Mouse (Mus musculus): ENCODE measurements around the gene Lmntd2. TPM values are rescaled to one million over a fixed set of nuclear protein-coding genes. Genes with fewer than 3 reads are reported as not detected.
"Not testable (repeated sequence)": the region's sequence is repeated elsewhere in the genome, so short reads cannot be mapped to it uniquely, and the experiment has no call there.

The Lmntd2 gene
- not detected for total RNA-seq (2021)
- long read RNA-seq = 0 reads

DNA sequence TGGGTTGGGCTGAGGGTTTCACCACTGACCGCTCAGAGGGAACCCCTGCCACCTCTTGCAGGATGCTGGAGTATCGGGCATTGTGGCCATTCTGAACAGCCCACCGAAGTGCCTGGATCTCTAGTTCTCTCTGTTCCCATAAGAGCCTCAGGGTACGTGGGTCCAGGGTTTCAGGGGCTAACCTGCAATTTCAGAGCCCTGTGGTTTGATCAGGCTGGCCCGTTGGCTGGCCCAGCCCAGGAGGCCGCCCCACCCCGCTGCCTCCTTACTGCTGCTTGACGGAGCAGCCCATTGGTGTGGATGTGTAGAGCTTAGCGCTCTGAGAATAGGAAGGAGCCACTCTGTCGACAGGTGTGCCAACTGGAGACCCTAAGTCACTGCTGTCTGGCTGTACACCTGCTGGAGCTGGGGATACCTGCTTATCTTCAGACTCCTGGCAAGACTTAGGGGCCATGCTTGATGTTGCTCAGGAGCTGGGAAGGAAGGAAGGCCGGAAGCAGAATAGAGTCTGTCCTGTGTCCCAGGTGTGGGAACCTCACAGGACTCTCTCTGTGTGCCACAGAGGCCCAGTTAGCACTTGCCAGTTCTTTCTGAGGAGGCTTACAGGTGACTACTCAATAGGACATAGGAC is at the start of gene Lmntd2:
Gene Lmntd2, minus strand, starts transcription at position 476 of the 631 bp plus-strand sequence.
- no peak for DNase-seq (ENCODE audit: low spot score in 2 of 2)

DNA sequence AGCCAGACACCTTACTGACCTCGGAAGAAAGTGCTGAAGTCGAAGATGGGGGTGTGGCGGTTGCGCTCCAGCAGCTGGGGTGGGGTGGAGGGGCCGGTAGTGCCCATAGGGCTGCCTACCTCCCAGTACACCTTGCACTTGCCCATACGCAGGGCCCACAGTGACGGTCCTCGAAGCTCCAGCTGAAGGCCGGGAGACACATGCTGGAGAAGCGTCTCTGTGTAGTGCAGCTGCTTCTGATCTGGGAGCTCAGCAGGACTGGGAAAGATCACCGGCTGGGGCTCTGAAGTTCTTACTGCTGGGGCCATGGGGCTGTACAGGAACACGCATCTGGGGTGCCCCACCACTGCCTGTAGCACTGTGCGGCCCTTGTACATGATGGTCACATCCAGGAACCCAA is 49.8 kb upstream of the Lmntd2 start:
- no peak for DNase-seq (ENCODE audit: low spot score in 2 of 2)

DNA sequence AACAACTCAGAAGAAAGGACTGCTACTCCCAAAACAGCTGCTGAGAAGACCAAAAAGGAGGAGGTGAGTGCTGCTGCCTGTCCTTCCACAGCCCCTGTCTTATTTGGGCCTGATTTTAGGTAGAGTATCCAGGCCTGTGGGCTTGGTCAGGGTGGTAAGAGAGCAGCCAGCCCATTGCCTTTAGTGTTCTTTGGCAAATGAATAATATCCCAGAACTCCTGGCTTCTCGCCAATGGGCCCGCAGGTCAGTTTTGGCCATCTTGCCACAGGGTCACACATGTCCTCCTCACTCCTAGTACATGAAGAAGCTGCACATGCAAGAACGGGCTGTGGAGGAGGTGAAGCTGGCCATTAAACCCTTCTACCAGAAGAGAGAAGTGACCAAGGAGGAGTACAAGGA is 47.6 kb upstream of the Lmntd2 start:
- no peak for DNase-seq (ENCODE audit: low spot score in 2 of 2)

DNA sequence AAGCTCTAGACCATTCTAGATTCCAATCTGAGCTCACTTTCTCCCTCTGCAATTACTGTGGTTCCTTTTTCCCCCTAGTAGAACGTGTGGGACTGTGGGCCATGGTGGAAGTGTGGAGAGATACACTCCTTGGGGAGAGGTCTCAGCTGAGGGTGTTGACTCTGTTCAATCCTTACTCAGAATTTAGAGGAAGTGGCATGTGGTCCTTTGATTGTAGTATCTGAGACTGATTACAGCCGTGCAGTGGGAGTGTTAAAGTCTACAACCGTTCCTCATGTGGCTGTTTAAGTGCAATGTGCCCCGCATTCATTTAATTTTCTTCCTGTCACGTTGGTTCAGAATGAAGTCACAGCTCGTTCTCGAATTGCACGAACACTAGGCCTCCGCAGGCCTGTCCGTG is 42.3 kb upstream of the Lmntd2 start:
- DNase-seq (ENCODE audit: low spot score in 2 of 2) = no peak

DNA sequence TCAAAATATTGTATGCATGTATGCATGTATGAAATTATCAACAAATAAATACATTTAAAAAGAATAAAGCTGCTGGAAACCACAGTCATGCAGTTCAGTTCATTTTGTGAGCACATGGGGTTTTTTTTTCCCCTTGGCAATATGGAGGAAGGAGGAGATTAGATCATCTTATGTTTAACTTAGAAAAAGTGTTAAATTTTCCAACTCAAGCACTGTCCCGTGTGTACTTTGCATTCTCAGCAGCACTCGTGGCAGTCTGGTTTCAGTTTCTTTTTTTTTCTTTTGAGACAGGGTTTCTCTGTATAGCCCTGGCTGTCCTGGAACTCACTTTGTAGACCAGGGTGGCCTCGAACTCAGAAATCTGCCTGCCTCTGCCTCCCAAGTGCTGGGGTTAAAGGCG is 36.6 kb upstream of the Lmntd2 start:
- not testable (repeated sequence) for DNase-seq (ENCODE audit: low spot score in 2 of 2)

DNA sequence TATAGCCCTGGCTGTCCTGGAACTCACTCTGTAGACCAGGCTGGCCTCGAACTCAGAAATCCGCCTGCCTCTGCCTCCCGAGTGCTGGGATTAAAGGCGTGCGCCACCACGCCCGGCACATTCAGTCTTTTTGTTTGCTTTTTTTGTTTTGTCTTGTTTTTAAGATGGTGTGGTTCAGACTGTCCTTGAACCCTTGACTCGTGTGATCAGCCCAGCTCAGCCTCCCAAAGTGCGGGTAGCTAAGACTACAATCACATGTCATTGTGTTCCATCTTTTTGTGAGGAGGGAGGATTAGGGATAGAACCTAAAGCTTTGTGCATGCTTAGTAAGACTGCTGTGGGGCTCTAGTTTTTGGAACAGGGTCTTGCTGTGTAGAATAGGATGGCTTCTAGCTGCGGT is 17.7 kb upstream of the Lmntd2 start:
- DNase-seq (ENCODE audit: low spot score in 2 of 2) = no peak

DNA sequence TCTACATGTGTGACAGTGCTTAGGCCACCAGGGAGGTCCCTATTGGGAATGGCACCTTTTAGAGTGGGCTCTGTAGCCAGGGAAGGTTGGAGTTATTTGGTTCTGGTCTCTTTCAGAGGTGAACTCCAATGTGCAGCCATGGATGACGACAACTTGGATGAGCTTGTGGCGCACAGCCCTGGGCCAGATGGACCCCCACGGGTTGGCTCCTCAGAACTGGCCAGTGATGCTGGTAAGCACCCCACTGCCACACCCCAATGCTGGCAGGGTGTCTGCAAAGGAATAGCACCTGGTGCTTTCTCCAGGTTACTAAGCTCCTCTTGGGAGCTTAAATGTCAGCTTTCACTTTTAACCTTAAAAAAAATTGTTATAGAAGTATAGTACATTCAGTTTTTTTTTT is 17.2 kb upstream of the Lmntd2 start:
- no peak for DNase-seq (ENCODE audit: low spot score in 2 of 2)

DNA sequence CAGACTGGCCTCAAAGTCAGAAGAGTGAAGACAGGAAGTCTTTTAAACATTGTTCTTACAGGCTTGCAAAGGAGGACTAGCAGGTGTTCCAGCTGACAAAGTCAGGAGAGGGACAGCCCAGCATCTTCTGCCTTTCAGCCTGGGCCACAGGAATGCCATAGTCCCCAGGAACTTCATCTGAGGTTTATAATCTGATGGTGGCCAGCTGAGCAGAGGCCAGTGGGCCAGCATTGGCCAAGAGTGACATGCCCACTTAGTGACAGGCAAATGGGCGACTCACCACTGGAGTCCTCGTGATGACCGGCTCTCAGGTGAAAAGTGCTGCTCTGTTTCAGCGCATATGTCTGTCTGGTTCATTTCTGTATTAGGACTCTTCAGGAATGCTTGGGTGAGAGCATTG is 16.7 kb upstream of the Lmntd2 start:
- DNase-seq (ENCODE audit: low spot score in 2 of 2) = no peak

DNA sequence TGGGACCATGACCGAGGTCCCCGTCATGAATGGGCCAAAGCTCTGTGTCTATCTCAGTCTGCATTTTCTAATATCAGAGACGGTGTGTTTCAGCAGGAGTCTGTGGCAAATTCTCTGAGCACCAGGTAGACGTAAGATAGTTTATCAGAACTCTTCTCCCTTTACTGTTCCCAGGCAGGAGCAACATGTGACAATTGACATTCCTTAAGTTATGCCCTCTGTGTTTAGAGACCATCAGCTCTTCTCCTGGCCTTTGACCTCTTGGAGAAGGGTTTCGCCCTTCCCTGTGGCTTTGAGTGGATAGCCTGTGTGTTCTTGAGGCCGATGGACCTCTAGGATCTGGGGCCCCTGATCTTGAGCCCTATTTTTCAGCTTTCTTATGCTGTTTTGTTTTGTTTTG is 15.8 kb upstream of the Lmntd2 start:
- no peak for DNase-seq (ENCODE audit: low spot score in 2 of 2)

DNA sequence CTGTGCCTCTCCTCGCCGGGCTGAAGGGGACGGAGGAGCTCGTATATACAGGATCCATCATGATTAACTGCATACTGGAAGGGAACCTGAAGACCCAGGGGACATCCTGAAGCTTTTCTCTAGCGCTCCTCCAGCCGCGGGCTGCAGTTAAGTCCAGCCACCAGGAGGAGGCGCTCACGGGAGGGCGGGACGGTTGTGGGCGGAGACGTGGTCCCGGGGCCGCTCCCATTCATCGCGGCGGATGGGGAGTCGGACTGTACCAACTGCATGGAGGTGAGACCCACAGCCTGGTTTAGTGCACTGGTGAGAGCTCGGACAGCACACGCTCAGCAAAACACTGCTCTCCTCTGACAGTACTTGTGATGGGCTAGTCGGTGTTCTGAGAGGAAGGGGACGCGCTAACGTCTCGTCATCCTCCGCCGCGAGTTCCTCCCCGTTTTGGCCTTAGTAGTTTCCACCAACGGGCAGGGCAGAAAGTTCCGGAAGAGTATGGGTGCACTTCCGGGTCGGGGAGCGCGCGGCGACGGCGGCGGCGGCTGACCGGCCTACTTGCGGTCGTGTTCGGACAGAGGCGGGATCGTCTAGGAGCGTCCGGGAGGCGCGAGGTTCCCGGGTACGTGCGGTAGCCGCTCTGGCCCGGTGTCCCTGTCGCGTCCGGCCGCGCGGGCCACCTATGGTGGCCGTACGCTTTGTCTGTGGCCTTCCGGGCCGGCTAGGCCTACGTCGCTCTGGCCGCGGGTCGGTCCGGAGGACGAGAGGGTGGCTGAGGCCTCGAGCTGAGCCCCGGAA is 14.6 kb upstream of the Lmntd2 start, which contains the start of gene Phrf1:
Gene Phrf1, plus strand, starts transcription at position 506 of the 789 bp plus-strand sequence.
- DNase-seq (ENCODE audit: low spot score in 2 of 2) = peak; percentile 86 to 91

DNA sequence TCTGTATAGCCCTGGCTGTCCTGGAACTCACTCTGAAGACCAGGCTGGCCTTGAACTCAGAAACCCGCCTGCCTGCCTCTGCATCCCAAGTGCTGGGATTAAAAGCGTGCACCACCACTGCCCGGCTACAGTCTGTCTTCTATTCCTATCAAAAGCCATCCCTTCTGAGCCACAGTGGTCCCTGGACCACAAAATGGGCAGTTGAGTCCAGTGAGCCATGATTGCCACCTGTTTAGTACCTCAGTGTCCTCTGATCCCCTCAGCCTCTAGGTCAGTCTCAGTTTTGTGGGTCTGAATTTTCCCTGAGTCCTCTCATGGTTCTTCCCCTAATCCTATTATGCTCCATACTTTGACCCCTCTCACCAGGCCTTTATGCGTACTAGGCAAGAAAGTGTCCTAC is 13.9 kb upstream of the Lmntd2 start:
- DNase-seq (ENCODE audit: low spot score in 2 of 2) = no peak

DNA sequence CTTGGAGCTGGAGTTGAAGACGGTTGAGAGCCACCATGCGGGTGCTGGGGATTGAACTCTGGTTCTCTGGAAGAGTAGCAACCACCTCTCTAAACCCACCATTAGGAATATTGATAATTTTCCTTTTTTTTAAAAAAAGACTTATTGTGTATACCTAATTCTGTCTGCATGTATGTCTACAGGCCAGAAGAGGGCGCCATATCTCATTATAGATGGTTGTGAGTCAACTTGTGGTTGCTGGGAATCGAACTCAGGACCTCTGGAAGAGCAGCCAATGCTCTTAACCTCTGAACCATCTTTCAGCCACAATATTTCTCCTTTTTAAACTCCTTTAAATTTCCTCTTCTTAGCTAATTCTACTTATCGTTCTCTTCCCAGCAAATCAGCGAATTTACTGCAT is 12.7 kb upstream of the Lmntd2 start:
- no peak for DNase-seq (ENCODE audit: low spot score in 2 of 2)

DNA sequence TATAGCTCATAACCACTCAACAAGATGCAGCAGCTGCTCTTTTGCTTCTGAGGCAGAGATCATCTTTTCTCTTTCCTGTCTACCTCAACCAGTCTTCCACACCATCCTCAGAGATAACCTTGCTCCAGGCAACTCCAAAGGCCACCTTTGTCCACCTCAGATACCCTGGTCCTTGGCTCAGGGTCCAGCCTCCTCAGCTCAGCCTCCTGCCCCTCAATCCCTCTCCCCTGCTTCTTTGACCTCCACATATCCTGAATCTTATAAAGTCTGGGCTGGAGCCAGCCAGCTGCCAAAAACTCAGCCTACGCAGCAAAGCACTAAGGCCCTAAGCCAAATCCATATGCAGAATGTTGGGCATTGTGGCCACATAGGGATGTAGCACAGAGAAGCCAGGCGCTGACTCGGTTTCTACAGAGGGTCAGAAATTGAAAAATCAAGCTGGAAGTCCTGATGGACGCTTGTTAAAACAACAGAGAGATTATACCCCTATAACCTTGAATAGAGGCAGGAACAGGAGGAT is 8.9 kb upstream of the Lmntd2 start:
- no peak for DNase-seq (ENCODE audit: low spot score in 2 of 2)

DNA sequence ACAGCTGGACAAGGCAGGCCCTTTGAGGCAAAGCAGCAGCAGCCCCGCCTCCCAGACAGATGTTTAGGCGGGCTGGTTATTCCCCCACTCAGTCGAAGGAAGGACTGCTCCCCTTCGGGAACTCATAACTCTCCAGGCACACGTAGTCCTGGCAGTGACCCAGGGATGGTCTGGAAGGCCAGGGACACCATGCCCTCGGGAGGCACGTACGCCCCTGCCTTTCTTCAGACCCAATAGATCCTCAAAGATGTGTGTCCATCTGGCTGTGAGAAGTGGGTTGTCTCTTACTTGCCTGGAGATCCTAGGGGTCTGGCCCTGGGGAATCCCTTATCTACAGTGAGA is 8.2 kb upstream of the Lmntd2 start:
- DNase-seq (ENCODE audit: low spot score in 2 of 2) = no peak

DNA sequence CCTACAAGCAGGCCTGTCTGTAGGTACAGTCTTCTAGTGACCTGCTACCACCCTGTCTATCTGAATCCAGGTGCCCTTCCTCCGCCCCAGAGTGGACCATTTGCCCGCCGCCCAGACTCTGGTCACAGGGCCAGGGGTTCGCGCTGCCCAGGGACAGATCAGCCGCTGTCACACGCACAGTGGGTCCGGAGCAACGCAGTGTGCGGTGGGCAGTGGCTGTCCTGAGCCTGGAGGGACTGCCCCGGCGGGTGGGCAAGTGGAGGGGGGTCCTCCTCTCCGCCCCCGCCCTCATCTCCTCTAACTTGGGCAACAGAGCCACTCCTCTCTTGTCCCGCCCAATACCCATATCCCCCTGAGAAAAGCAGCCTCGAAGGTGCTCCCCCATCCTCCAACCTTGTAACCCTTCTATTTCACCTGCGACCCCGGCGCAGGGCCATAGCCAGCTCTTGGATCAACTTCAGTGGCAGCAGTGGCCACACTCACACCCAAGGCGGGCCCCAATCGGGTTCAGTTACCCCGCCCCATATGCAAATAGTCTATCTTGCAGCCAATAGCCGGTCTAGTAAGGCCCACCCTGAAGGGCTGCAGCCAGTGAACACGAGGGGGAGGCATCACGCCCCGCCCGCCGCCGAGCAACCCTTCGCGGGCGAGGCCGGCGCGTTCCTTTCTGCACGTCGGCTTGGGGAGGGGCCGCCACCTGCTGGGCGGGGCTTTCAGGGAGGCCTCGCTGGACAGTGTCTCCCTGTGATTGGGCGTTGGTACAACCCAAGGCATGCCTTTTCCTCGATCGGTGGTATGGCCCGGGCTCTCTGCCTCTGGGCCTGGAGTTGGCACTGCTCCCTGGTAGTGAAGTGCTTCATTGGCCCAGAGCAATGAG is 7.6 kb upstream of the Lmntd2 start:
- peak; percentile 90 to 94 for DNase-seq (ENCODE audit: low spot score in 2 of 2)

DNA sequence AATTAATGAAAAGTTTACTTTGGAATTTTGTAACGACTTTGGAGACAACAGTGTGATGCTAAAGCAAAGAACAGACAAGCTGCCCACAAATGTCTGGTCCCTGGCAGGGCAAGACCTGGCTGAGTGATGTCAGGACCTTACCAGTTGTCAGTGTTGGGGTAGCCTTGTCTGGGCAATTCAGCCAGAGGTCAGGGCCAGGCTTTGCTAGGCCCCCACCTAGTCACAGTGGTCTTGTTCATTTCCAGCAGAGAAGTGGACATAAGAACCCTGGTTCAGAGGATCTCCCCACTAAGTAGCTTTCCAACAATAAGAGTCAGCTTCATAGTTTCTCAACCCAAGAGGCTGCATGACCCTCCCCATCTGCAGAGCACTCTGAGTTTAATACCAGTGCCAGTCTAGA is 6.5 kb upstream of the Lmntd2 start:
- DNase-seq (ENCODE audit: low spot score in 2 of 2) = no peak

DNA sequence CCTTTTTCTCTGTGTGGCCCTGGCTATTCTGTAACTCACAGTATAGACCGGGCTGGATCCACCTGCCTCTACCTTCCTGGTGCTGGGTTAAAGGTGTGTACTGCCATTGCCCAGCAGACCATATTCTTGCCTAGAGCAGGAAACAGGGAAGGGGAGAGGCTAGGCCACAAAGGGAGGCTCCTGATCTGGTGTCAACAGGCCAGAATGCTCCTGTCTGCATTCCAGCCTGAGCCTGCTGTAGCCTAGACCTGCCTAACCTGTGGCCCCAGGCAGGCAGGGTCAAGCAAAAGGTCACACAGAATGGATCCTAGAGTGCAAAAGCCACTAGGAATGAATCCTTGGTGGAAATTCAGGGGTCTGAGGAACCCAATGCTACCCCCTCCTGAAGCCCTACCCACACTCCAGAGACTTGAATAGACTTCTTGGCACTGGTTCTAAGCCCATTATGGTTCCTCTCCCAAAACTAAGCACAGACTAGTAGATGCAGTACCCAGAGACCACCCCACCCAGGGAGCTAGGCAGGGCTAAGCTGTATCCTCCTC is 5.7 kb upstream of the Lmntd2 start:
- DNase-seq (ENCODE audit: low spot score in 2 of 2) = no peak

DNA sequence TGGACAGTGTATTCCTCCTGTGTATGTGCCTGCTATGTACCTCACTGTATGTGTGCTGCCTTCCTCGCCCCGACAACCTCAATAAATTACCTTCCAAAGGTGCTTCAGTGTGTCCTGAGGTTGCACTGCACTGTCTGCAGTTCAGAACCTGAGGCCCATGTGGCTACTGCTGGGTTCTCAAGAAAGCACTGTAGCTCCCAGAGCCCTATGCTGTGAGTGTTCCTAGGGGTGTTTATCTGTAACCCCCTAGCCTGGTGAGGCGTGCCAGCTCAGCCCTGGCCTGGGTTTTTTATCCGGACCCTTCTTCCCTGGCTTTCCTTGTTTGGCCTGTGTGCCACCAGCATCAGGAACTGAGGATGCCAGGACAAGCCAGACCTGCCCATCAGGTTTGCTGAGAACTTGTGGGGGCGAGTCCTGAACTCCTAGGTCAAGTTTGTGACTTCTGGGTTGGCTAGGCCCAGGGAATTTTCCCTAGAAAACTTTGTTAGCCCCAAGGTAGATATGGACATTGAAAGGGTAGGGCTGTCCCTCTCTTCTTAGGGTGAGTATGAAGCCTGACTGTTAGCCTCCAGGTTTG is 4.8 kb upstream of the Lmntd2 start:
- no peak for DNase-seq (ENCODE audit: low spot score in 2 of 2)

DNA sequence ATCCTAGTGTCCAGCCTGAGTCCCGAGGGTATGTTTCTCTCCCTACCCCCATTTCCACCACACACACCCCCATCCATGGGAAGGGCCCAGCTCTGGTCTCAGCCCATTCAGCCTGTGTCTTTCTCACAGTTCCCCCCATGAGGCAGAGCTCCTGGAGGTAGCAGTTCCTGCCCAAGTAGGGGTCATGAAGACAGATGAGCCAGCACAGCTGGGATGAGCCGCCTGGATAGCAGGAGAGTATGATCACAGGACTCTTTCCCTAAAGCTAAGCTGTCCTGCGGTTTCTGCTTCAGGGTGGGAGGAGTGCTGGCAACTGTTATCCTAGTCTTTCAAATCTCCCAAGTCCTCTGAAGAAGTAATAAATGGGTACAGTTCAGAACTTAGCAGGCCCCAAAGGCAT is 4.3 kb upstream of the Lmntd2 start:
- no peak for DNase-seq (ENCODE audit: low spot score in 2 of 2)

DNA sequence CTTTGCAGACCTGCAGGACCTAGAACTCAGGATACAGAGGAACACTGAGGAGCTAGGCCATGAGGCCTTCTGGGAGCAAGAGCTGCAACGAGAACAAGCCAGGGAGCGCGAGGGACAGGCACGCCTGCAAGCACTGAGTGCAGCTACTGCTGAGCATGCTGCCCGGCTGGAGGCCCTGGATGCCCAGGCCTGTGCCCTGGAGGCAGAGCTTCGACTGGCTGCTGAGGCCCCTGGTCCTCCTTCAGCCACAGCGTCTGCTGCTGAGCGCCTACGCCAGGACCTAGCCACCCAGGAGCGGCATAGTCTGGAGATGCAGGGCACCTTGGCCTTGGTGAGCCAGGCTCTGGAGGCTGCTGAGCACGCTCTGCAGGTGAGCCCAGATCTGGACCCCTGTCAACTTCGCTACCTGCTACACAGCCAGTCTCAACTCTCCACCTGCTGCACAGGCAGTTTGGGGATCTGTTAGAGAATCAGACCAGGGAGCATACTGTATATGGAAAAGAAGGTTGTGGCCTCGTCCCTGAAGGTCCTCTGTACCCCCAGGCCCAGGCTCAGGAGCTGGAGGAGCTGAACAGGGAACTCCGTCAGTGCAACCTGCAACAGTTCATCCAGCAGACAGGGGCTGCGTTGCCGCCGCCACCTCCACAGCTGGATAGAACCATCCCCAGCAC is 3.6 kb upstream of the Lmntd2 start:
- no peak for DNase-seq (ENCODE audit: low spot score in 2 of 2)

DNA sequence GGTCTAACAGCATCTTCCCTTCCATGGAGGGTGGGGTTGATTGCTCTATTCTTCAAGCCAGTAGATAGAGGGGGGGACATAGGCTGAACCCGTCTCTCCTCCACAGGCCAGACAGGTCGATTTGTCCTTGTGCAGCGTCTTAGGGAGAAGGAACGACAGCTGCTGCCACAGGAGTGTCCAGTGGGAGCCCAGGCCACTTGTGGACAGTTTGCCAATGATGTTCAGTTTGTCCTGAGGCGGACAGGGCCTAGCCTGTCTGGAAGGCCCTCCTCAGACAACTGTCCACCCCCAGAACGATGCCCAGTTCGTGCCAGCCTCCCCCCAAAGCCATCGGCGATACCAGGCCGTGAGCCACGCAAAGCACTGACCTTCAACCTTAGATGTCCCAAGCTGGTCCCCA is 3.0 kb upstream of the Lmntd2 start:
- DNase-seq (ENCODE audit: low spot score in 2 of 2) = no peak
